14 mouse cellular contexts compared by ENCODE assay signal in genomic region chr3:41387469-41388212, GRCm38 (mm10).
"Had no signal": no experiment of that assay in that cellular context is flagged by ENCODE, and none has a peak within 500 bp of the region (broad histone marks: within the 10 kb centered on the region; RNA-seq: fewer than 3 reads in every experiment).

No protein-coding gene starts in this region.

- H3K9me3 ChIP-seq: liver, embryonic 12.5 days; midbrain, embryonic 13.5 days; midbrain, embryonic 15.5 days; stomach, embryonic 15.5 days had no signal

- H3K9ac ChIP-seq: liver, embryonic 12.5 days; liver, embryonic 14.5 days; lung, embryonic 14.5 days; midbrain, embryonic 13.5 days; midbrain, embryonic 15.5 days; stomach, embryonic 15.5 days had no signal

- H3K36me3 ChIP-seq: liver, embryonic 12.5 days; midbrain, embryonic 13.5 days; midbrain, embryonic 15.5 days; stomach, embryonic 15.5 days had no signal

- H3K4me3 ChIP-seq: liver, embryonic 12.5 days; megakaryocyte, embryonic 14.5 days; midbrain, embryonic 13.5 days; midbrain, embryonic 15.5 days; stomach, embryonic 15.5 days had no signal

- H3K4me2 ChIP-seq: liver, embryonic 12.5 days; lung, embryonic 14.5 days; midbrain, embryonic 13.5 days; midbrain, embryonic 15.5 days; stomach, embryonic 15.5 days had no signal

- ATAC-seq: liver, embryonic 12.5 days; midbrain, embryonic 13.5 days; midbrain, embryonic 15.5 days had no signal

- H3K4me1 ChIP-seq: liver, embryonic 12.5 days; megakaryocyte, embryonic 14.5 days; midbrain, embryonic 13.5 days; midbrain, embryonic 15.5 days; stomach, embryonic 15.5 days had no signal

- H3K27ac ChIP-seq: liver, embryonic 12.5 days; liver, embryonic 14.5 days; macrophage; midbrain, embryonic 13.5 days; midbrain, embryonic 15.5 days; stomach, embryonic 15.5 days; stomach, postnatal 0 days had no signal

- H3K27me3 ChIP-seq: liver, embryonic 12.5 days; megakaryocyte, embryonic 14.5 days; midbrain, embryonic 13.5 days; midbrain, embryonic 15.5 days; stomach, embryonic 15.5 days had no signal

- DNase-seq: lung, adult 18-20 months; right cerebral cortex, postnatal 14 days; thymus, adult 2 months; thymus, postnatal 25 days; thymus, postnatal 4 days had no signal
